Mouse (Mus musculus) erythroblast, embryonic 14.5 days (primary cell): ENCODE results near the gene Spo11.

Source experiments
- GATA1 ChIP-seq: IDR thresholded peaks from 2 replicates; pipeline ENCODE4 v1.6.1; 2012; ENCODE audit warnings: low read length, inconsistent platforms, mixed read lengths
- TAL1 ChIP-seq: IDR thresholded peaks from 3 replicates; pipeline ENCODE4 v1.6.1; 2012; ENCODE audit warnings: low read length, inconsistent platforms, mixed read lengths

DNA sequence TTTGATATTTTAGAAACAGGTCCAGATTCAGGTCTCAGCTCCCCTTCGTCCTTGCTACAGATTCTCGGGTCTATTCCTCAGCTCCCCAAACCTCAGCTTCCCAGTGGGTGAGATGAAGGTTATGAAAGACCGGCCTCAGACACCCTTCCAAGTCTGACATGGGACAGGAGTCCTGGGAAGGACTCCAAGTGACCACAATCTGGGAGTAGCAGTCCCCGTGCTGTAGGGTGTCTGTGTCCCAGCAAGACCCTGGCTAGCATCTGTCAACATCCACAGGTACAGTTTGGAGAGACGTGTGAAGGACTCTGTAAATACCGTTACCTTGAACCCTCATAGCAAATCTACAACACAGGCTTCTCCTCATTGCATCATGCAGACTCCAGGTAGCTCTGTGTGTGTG lies 2.3 kb upstream of the Spo11 start:
- TF ChIP-seq TAL1 (no peak), GATA1 (no peak)
